ENCODE assay signal across 21 mouse cellular contexts in genomic region chr5:65916930-65917329, GRCm38 (mm10). TPM values are rescaled to one million over a fixed set of nuclear protein-coding genes. Genes with fewer than 3 reads are reported as not detected.
"Had no signal": no experiment of that assay in that cellular context is flagged by ENCODE, and none has a peak within 500 bp of the region (broad histone marks: within the 10 kb centered on the region; RNA-seq: fewer than 3 reads in every experiment).

No protein-coding gene starts in this region.

- H3K27ac ChIP-seq: neural tube, embryonic 12.5 days; neural tube, embryonic 13.5 days; neural tube, embryonic 15.5 days; stomach, embryonic 15.5 days; stomach, postnatal 0 days had no signal

- H3K9me3 ChIP-seq: neural tube, embryonic 12.5 days; neural tube, embryonic 13.5 days; neural tube, embryonic 15.5 days; stomach, embryonic 15.5 days had no signal

- H3K4me1 ChIP-seq: stomach, embryonic 15.5 days had no signal

- H3K36me3 ChIP-seq: neural tube, embryonic 12.5 days; neural tube, embryonic 13.5 days; neural tube, embryonic 15.5 days; stomach, embryonic 15.5 days had no signal

- H3K4me2 ChIP-seq: neural tube, embryonic 12.5 days; neural tube, embryonic 13.5 days; neural tube, embryonic 15.5 days; stomach, embryonic 15.5 days had no signal

- H3K27me3 ChIP-seq: neural tube, embryonic 12.5 days; neural tube, embryonic 13.5 days; neural tube, embryonic 15.5 days; stomach, embryonic 15.5 days had no signal

- DNase-seq: right cerebral cortex, adult 18-20 months; right cerebral cortex, postnatal 14 days; right cerebral cortex, postnatal 25 days; right cerebral cortex, postnatal 4 days; spleen, adult 18-20 months; thymus, adult 18-20 months; thymus, adult 2 months; thymus, postnatal 14 days; thymus, postnatal 25 days; thymus, postnatal 36 days; thymus, postnatal 4 days had no signal

- H3K9ac ChIP-seq: neural tube, embryonic 12.5 days; neural tube, embryonic 13.5 days; neural tube, embryonic 15.5 days; stomach, embryonic 15.5 days had no signal

- H3K4me3 ChIP-seq: neural tube, embryonic 12.5 days; neural tube, embryonic 13.5 days; neural tube, embryonic 15.5 days; stomach, embryonic 15.5 days had no signal

RNA-seq across cellular contexts. Expression of gene Chrna9, which starts 17.8 kb away (rescaled TPM):
- total RNA-seq: neutrophil, adult 5-6 weeks had no signal
- polyA plus RNA-seq: neural tube, embryonic 12.5 days; neural tube, embryonic 13.5 days; neural tube, embryonic 14.5 days; neural tube, embryonic 15.5 days; small intestine, adult 2 months; stomach, embryonic 14.5 days; stomach, embryonic 15.5 days; stomach, postnatal 0 days; urinary bladder, adult 2 months had no signal
